Mouse (Mus musculus): ENCODE data around the gene Pnmt.

GRCm38 (mm10) chr11:98367171-98367862 lies 18.9 kb upstream of the Pnmt start:
- TF ChIP-seq CTCF (IDR thresholded peaks at IDR 0.05; ENCODE audit: low read depth, low read length) (no peak), POLR2A (IDR thresholded peaks at IDR 0.05; ENCODE audit: borderline replicate concordance, low read depth, low read length) (no peak)

Measured in bone marrow macrophage, adult 2 months (primary cell).